Comparison of ENCODE assay signal across 12 mouse cellular contexts in genomic region chr13:54936173-54936572, GRCm38 (mm10). TPM values are rescaled to one million over a fixed set of nuclear protein-coding genes. Genes with fewer than 3 reads are reported as not detected.
DNase-seq lines count a peak whose midpoint lies in the region; ATAC-seq lines count a peak whose summit lies in the region.
"Had no signal": no experiment of that assay in that cellular context is flagged by ENCODE, and none has a peak within 500 bp of the region (broad histone marks: within the 10 kb centered on the region; RNA-seq: fewer than 3 reads in every experiment).

No protein-coding gene starts in this region.

- no peak overlapping the region for H3K4me2 ChIP-seq in forebrain, embryonic 14.5 days (ENCODE audit: low read length)
- no peak overlapping the region for H3K4me2 ChIP-seq in forebrain, embryonic 12.5 days
- no peak overlapping the region for H3K4me2 ChIP-seq in neural tube, embryonic 14.5 days (ENCODE audit: low read depth, low read length)
- no peak overlapping the region for H3K4me2 ChIP-seq in heart, embryonic 11.5 days
- H3K4me2 ChIP-seq: liver, embryonic 13.5 days; stomach, embryonic 15.5 days had no signal

- no peak overlapping the region for H3K4me3 ChIP-seq in forebrain, embryonic 14.5 days (ENCODE audit: low read depth, low read length)
- no peak overlapping the region for H3K4me3 ChIP-seq in forebrain, embryonic 12.5 days (replicated peaks)
- H3K4me3 ChIP-seq in neural tube, embryonic 14.5 days (ENCODE audit: low read depth, low read length), result no peak overlapping the region
- no peak overlapping the region for H3K4me3 ChIP-seq in heart, embryonic 11.5 days (ENCODE audit: low read depth, low read length)
- H3K4me3 ChIP-seq: liver, embryonic 13.5 days; stomach, embryonic 15.5 days had no signal

- DNase-seq in forebrain, embryonic 14.5 days (ENCODE audit: low spot score), result peak; percentile 89
- DNase-seq in neural tube, embryonic 10.5 days (ENCODE audit: extremely low spot score, low spot score), result no peak
- DNase-seq in layer of hippocampus, postnatal 10 days (ENCODE audit: low spot score in 2 of 2), result peak; percentile 78
- DNase-seq in embryo, embryonic 11 days, result no peak
- no peak for DNase-seq in spleen, adult 18-20 months
- DNase-seq: adrenal gland, adult 8-10 months; kidney, postnatal 25 days; liver, embryonic 13.5 days had no signal

- 31% methylated on average over 6 of the region's 6 CpGs for WGBS in forebrain, embryonic 14.5 days
- WGBS in forebrain, embryonic 12.5 days, result 66% methylated on average over 6 of the region's 6 CpGs
- WGBS in neural tube, embryonic 14.5 days, result 60% methylated on average over 6 of the region's 6 CpGs
- 66% methylated on average over 6 of the region's 6 CpGs for WGBS in heart, embryonic 11.5 days (ENCODE audit: insufficient replicate concordance)

- no peaks in the 10 kb centered on the region for H3K27me3 ChIP-seq in forebrain, embryonic 14.5 days (replicated peaks; ENCODE audit: control insufficient read depth, insufficient read depth, low read length)
- H3K27me3 ChIP-seq in forebrain, embryonic 12.5 days, result peaks cover 11% of the 10 kb centered on the region; the same call in 1 of the 2 replicates
- no peaks in the 10 kb centered on the region for H3K27me3 ChIP-seq in neural tube, embryonic 14.5 days (ENCODE audit: control insufficient read depth, insufficient read depth, low read length)
- H3K27me3 ChIP-seq in heart, embryonic 11.5 days (ENCODE audit: control insufficient read depth, insufficient read depth, low read length), result peaks cover 15% of the 10 kb centered on the region

- peaks cover 10% of the 10 kb centered on the region for H3K4me1 ChIP-seq in forebrain, embryonic 14.5 days (ENCODE audit: control insufficient read depth, insufficient read depth, low read length)
- H3K4me1 ChIP-seq in forebrain, embryonic 12.5 days, result peaks cover 13% of the 10 kb centered on the region
- peaks cover 7% of the 10 kb centered on the region; the same call in 1 of the 2 replicates for H3K4me1 ChIP-seq in neural tube, embryonic 14.5 days (ENCODE audit: control insufficient read depth, insufficient read depth, low read length)
- H3K4me1 ChIP-seq in heart, embryonic 11.5 days (ENCODE audit: control insufficient read depth, insufficient read depth, low read length), result peaks cover 8% of the 10 kb centered on the region; the same call in 1 of the 2 replicates
- H3K4me1 ChIP-seq: liver, embryonic 13.5 days; stomach, embryonic 15.5 days had no signal

- ATAC-seq in forebrain, embryonic 14.5 days, result peak; percentile 82
- ATAC-seq in forebrain, embryonic 12.5 days (ENCODE audit: low FRiP score), result no peak
- ATAC-seq in neural tube, embryonic 14.5 days (ENCODE audit: low read depth), result peak; percentile 32; the same call in 1 of the 2 replicates
- no peak for ATAC-seq in heart, embryonic 11.5 days (replicated peaks; ENCODE audit: insufficient number of reproducible peaks, low FRiP score, low TSS enrichment)

- H3K9ac ChIP-seq in forebrain, embryonic 14.5 days (ENCODE audit: low read length), result no peak overlapping the region
- H3K9ac ChIP-seq in forebrain, embryonic 12.5 days, result no peak overlapping the region
- no peak overlapping the region for H3K9ac ChIP-seq in neural tube, embryonic 14.5 days (replicated peaks; ENCODE audit: low read depth, low read length)
- H3K9ac ChIP-seq in heart, embryonic 11.5 days (ENCODE audit: low read depth, low read length), result no peak overlapping the region
- H3K9ac ChIP-seq: liver, embryonic 13.5 days; stomach, embryonic 15.5 days had no signal

- H3K27ac ChIP-seq in forebrain, embryonic 14.5 days (ENCODE audit: low read depth, low read length), result peak overlapping the region; percentile 56; the same call in 1 of the 2 replicates
- H3K27ac ChIP-seq in forebrain, embryonic 12.5 days, result no peak overlapping the region
- no peak overlapping the region for H3K27ac ChIP-seq in neural tube, embryonic 14.5 days (ENCODE audit: low read depth, low read length)
- H3K27ac ChIP-seq in heart, embryonic 11.5 days (ENCODE audit: low read depth, low read length), result no peak overlapping the region
- H3K27ac ChIP-seq: liver, embryonic 13.5 days; stomach, embryonic 15.5 days had no signal

- H3K9me3 ChIP-seq in forebrain, embryonic 14.5 days (replicated peaks; ENCODE audit: control insufficient read depth, low read length), result no peaks in the 10 kb centered on the region
- H3K9me3 ChIP-seq in forebrain, embryonic 12.5 days, result no peaks in the 10 kb centered on the region
- no peaks in the 10 kb centered on the region for H3K9me3 ChIP-seq in neural tube, embryonic 14.5 days (ENCODE audit: control insufficient read depth, low read length)
- no peaks in the 10 kb centered on the region for H3K9me3 ChIP-seq in heart, embryonic 11.5 days (replicated peaks; ENCODE audit: control insufficient read depth, low read length)
- H3K9me3 ChIP-seq: liver, embryonic 13.5 days; stomach, embryonic 15.5 days had no signal

- H3K36me3 ChIP-seq in forebrain, embryonic 14.5 days (ENCODE audit: control insufficient read depth, insufficient read depth, low read length), result no peaks in the 10 kb centered on the region
- H3K36me3 ChIP-seq in forebrain, embryonic 12.5 days (replicated peaks), result no peaks in the 10 kb centered on the region
- H3K36me3 ChIP-seq in neural tube, embryonic 14.5 days (ENCODE audit: control insufficient read depth, insufficient read depth, low read length), result no peaks in the 10 kb centered on the region
- no peaks in the 10 kb centered on the region for H3K36me3 ChIP-seq in heart, embryonic 11.5 days (ENCODE audit: control insufficient read depth, insufficient read depth, low read length)
- H3K36me3 ChIP-seq: liver, embryonic 13.5 days; stomach, embryonic 15.5 days had no signal

RNA-seq across cellular contexts. Expression of gene Unc5a, which starts 13.0 kb away (rescaled TPM):
- polyA plus RNA-seq in forebrain, embryonic 14.5 days (2014; fragmentation: Nextera tagmentation; extraction: Ambion mirVana), result 12.3 and 16.2 TPM in 2 replicates
- 4.8 and 5.6 TPM in 2 replicates for polyA plus RNA-seq in forebrain, embryonic 12.5 days (2016; fragmentation: Nextera tagmentation; extraction: Ambion mirVana)
- polyA plus RNA-seq in neural tube, embryonic 14.5 days (2014; fragmentation: Nextera tagmentation; extraction: Ambion mirVana), result 12.4 and 15.7 TPM in 2 replicates
- total RNA-seq in layer of hippocampus, postnatal 10 days (2021), result 10 to 100 TPM; 89.8 to 92.8 TPM
- polyA plus RNA-seq in heart, embryonic 11.5 days (2014; fragmentation: Nextera tagmentation; extraction: Ambion mirVana), result 2.5 and 2.6 TPM in 2 replicates

Comparison
In these comparisons a context has a peak if more than half of its experiments do, and no peak if none do; other contexts are left out.
1. ATAC-seq: peak in forebrain, embryonic 14.5 days (single experiment) and neural tube, embryonic 14.5 days (single experiment); none in forebrain, embryonic 12.5 days (single experiment) and heart, embryonic 11.5 days (single experiment).
2. DNase-seq: peak in forebrain, embryonic 14.5 days (single experiment) and layer of hippocampus, postnatal 10 days (2 of 2); none in neural tube, embryonic 10.5 days (single experiment), embryo, embryonic 11 days (single experiment) and spleen, adult 18-20 months (0 of 2).